ENCODE assay signal across 8 mouse cellular contexts in the genomic region with DNA sequence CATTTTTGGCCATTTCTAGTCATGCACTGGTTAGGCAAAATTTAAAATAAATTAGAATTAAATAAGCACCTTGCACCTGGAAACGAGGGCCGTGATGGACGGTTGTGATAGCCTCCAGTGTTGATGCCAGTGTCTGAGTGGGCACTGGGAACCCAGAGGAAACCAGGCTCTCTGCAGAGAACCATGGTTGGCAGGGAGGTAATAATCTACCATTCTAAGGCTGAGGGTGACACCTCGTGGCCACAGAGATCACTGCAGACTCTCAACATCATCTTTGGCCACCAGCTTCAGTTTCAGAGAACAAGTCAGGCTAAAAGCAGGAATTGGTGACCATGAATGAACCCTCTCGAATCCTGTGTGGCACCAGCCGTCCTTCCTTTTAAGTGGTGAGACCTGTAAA. TPM values are rescaled to one million over a fixed set of nuclear protein-coding genes. Genes with fewer than 3 reads are reported as not detected.
DNase-seq lines count a peak whose midpoint lies in the region; ATAC-seq lines count a peak whose summit lies in the region.

No protein-coding gene starts in this region.

- no peak overlapping the region for H3K9ac ChIP-seq in hindbrain, embryonic 13.5 days
- H3K9ac ChIP-seq in embryonic facial prominence, embryonic 14.5 days (ENCODE audit: low read depth, low read length), result no peak overlapping the region

- no peak overlapping the region for H3K4me2 ChIP-seq in hindbrain, embryonic 13.5 days
- H3K4me2 ChIP-seq in embryonic facial prominence, embryonic 14.5 days (ENCODE audit: low read depth, low read length), result no peak overlapping the region

- ATAC-seq in hindbrain, embryonic 13.5 days (ENCODE audit: low FRiP score), result no peak
- 0 out of 2 replicates have a peak, but pooled peaks have one; percentile 57 for ATAC-seq in embryonic facial prominence, embryonic 14.5 days (ENCODE audit: low read depth)

- H3K9me3 ChIP-seq in hindbrain, embryonic 10.5 days, result no peaks in the 10 kb centered on the region
- no peaks in the 10 kb centered on the region for H3K9me3 ChIP-seq in hindbrain, embryonic 13.5 days
- H3K9me3 ChIP-seq in embryonic facial prominence, embryonic 14.5 days (ENCODE audit: control insufficient read depth, low read length), result no peaks in the 10 kb centered on the region

- 33% methylated on average over 6 of the region's 6 CpGs for WGBS in hindbrain, embryonic 10.5 days
- 27% methylated on average over 6 of the region's 6 CpGs for WGBS in hindbrain, embryonic 13.5 days
- WGBS in embryonic facial prominence, embryonic 14.5 days, result 18% methylated on average over 6 of the region's 6 CpGs

- DNase-seq in hindbrain, embryonic 10.5 days (ENCODE audit: low spot score), result peak; percentile 62
- DNase-seq in adrenal gland, postnatal 36 days, result peak; percentile 48 to 63
- peak; percentile 63 for DNase-seq in embryonic facial prominence, embryonic 14.5 days (ENCODE audit: low spot score)
- peak; percentile 77 for DNase-seq in heart, postnatal 4 days
- DNase-seq in layer of hippocampus, postnatal 36 days, result peak; percentile 67 to 71
- peak; percentile 66 for DNase-seq in mesoderm, embryonic 11.5 days (ENCODE audit: low read depth, low spot score)
- DNase-seq in right cerebral cortex, postnatal 4 days, result peak; percentile 83

- H3K27me3 ChIP-seq in hindbrain, embryonic 10.5 days (ENCODE audit: insufficient read depth, poor library complexity, severe bottlenecking), result no peaks in the 10 kb centered on the region
- 0 out of 2 replicates have a peak, but pooled peaks cover 7% of the 10 kb centered on the region for H3K27me3 ChIP-seq in hindbrain, embryonic 13.5 days
- no peaks in the 10 kb centered on the region for H3K27me3 ChIP-seq in embryonic facial prominence, embryonic 14.5 days (replicated peaks; ENCODE audit: control insufficient read depth, insufficient read depth, low read length)

- H3K4me3 ChIP-seq in hindbrain, embryonic 10.5 days, result no peak overlapping the region
- no peak overlapping the region for H3K4me3 ChIP-seq in hindbrain, embryonic 13.5 days
- no peak overlapping the region for H3K4me3 ChIP-seq in embryonic facial prominence, embryonic 14.5 days (ENCODE audit: low read depth, low read length)

- no peak overlapping the region for H3K27ac ChIP-seq in hindbrain, embryonic 10.5 days
- no peak overlapping the region for H3K27ac ChIP-seq in hindbrain, embryonic 13.5 days
- no peak overlapping the region for H3K27ac ChIP-seq in embryonic facial prominence, embryonic 14.5 days (replicated peaks; ENCODE audit: low read depth, low read length)

- no peaks in the 10 kb centered on the region for H3K36me3 ChIP-seq in hindbrain, embryonic 10.5 days
- H3K36me3 ChIP-seq in hindbrain, embryonic 13.5 days, result no peaks in the 10 kb centered on the region
- H3K36me3 ChIP-seq in embryonic facial prominence, embryonic 14.5 days (ENCODE audit: control insufficient read depth, insufficient read depth, low read length), result no peaks in the 10 kb centered on the region

- no peaks in the 10 kb centered on the region for H3K4me1 ChIP-seq in hindbrain, embryonic 10.5 days (replicated peaks)
- H3K4me1 ChIP-seq in hindbrain, embryonic 13.5 days (replicated peaks), result no peaks in the 10 kb centered on the region
- H3K4me1 ChIP-seq in embryonic facial prominence, embryonic 14.5 days (ENCODE audit: control insufficient read depth, insufficient read depth, low read length), result no peaks in the 10 kb centered on the region

RNA-seq across cellular contexts. Expression of a gene that starts 54.5 kb away (rescaled TPM):
- 34.2 and 49.1 TPM in 2 replicates for polyA plus RNA-seq in hindbrain, embryonic 10.5 days (2016; fragmentation: Nextera tagmentation; extraction: Ambion mirVana)
- polyA plus RNA-seq in hindbrain, embryonic 13.5 days (2015; fragmentation: Nextera tagmentation; extraction: Ambion mirVana), result 112 and 118 TPM in 2 replicates
- total RNA-seq in adrenal gland, postnatal 36 days (2021), result 10 to 100 TPM; 73.2 to 75.3 TPM
- polyA plus RNA-seq in embryonic facial prominence, embryonic 14.5 days (2014; fragmentation: Nextera tagmentation; extraction: Ambion mirVana), result 53.9 and 55.2 TPM in 2 replicates
- total RNA-seq in heart, postnatal 4 days (2021), result 10 to 100 TPM; 36.3 to 38.4 TPM
- 100 to 1,000 TPM in 1 of 2 experiments, 10 to 100 TPM in 1; 96.1 to 106 TPM for total RNA-seq in layer of hippocampus, postnatal 36 days (2021)
